Mouse (Mus musculus) CH12.LX (cell line): ENCODE measurements around the gene Tnfrsf19. TPM values are rescaled to one million over a fixed set of nuclear protein-coding genes. Genes with fewer than 3 reads are reported as not detected.

Experiments
- DNase-seq: peaks from one replicate; pipeline ENCODE4 v3.0.0-alpha.2; 2013; ENCODE audit errors: extremely low read depth
- H3K27ac ChIP-seq: 2 replicates; pipeline ENCODE4 v1.5.1; 2012; ENCODE audit warnings: low read depth, mild to moderate bottlenecking, control low read depth, moderate library complexity; ENCODE audit not compliant: insufficient read depth
- H3K27me3 ChIP-seq: replicated peaks from 2 replicates; pipeline ENCODE3; 2012; ENCODE audit warnings: inconsistent platforms
- H3K36me3 ChIP-seq, 2 experiments: replicated peaks in 1 of 2; 2 replicates each; pipeline versions ENCODE3 to v1.6.1; 2012; ENCODE audit warnings: inconsistent platforms in 1 of 2, low read length in 1 of 2, mild to moderate bottlenecking in 1 of 2, mixed read lengths in 1 of 2, moderate library complexity in 1 of 2; ENCODE audit not compliant: control insufficient read depth in 1 of 2, insufficient read depth in 1 of 2
- H3K4me1 ChIP-seq, 2 experiments: 2 replicates each; pipeline ENCODE4 v1.6.1; 2012; ENCODE audit warnings: inconsistent platforms in 1 of 2, moderate library complexity in 1 of 2; ENCODE audit not compliant: insufficient read depth in 2 of 2, control insufficient read depth in 1 of 2
- H3K4me2 ChIP-seq: 2 replicates; pipeline ENCODE4 v1.6.1; 2012; ENCODE audit warnings: low read depth, mild to moderate bottlenecking, control low read depth; ENCODE audit not compliant: poor library complexity, insufficient read depth, severe bottlenecking
- H3K4me3 ChIP-seq, 3 experiments: fragments of 150-350 bp in 1 of 3; sonication (generic) in 1 of 3; replicated peaks in 1 of 3; 2 replicates each; pipeline versions ENCODE3 to v1.5.1; 2011 to 2012; ENCODE audit warnings: low read depth in 2 of 3, low read length in 2 of 3, mild to moderate bottlenecking in 2 of 3, moderate library complexity in 2 of 3, control low read depth in 1 of 3, improper control_type of control experiment in 1 of 3, inconsistent platforms in 1 of 3, mixed read lengths in 1 of 3; ENCODE audit not compliant: poor library complexity in 1 of 3
- H3K79me2 ChIP-seq: replicated peaks from 2 replicates; pipeline ENCODE4 v1.6.1; 2012; ENCODE audit warnings: mild to moderate bottlenecking, moderate library complexity; ENCODE audit not compliant: control insufficient read depth, poor library complexity, insufficient read depth, severe bottlenecking; ENCODE audit errors: extremely low read depth
- H3K9ac ChIP-seq: 2 replicates; pipeline ENCODE4 v1.6.1; 2012; ENCODE audit warnings: low read depth, mild to moderate bottlenecking, control low read depth, moderate library complexity; ENCODE audit not compliant: insufficient read depth
- H3K9me3 ChIP-seq: replicated peaks from 2 replicates; pipeline ENCODE3; 2012; ENCODE audit warnings: low read length, inconsistent platforms, mixed read lengths
- BHLHE40 ChIP-seq: IDR thresholded peaks from 2 replicates; pipeline ENCODE4 v1.6.1; 2011; ENCODE audit warnings: mild to moderate bottlenecking, low read depth, low read length, improper control_type of control experiment
- CHD2 ChIP-seq: IDR thresholded peaks from 2 replicates; pipeline ENCODE4 v1.6.1; 2011; ENCODE audit warnings: low read length, improper control_type of control experiment
- E2F4 ChIP-seq: IDR thresholded peaks from 2 replicates; pipeline ENCODE4 v1.6.1; 2011; ENCODE audit warnings: low read depth, low read length, improper control_type of control experiment; ENCODE audit not compliant: insufficient replicate concordance
- EP300 ChIP-seq: IDR thresholded peaks from 2 replicates; pipeline ENCODE4 v1.6.1; 2011; ENCODE audit warnings: low read length, improper control_type of control experiment
- KAT2A ChIP-seq: IDR thresholded peaks from 2 replicates; pipeline ENCODE4 v1.6.1; 2012; ENCODE audit warnings: low read length, improper control_type of control experiment, inconsistent platforms; ENCODE audit not compliant: insufficient replicate concordance
- MAFK ChIP-seq: IDR thresholded peaks from 2 replicates; pipeline ENCODE4 v1.6.1; 2011; ENCODE audit warnings: low read length, improper control_type of control experiment; ENCODE audit not compliant: insufficient replicate concordance
- MAX ChIP-seq: IDR thresholded peaks from 2 replicates; pipeline ENCODE4 v1.6.1; 2011; ENCODE audit warnings: low read length, improper control_type of control experiment
- MAZ ChIP-seq: IDR thresholded peaks from 2 replicates; pipeline ENCODE4 v1.6.1; 2012; ENCODE audit warnings: low read depth, mild to moderate bottlenecking, inconsistent platforms, low read length, improper control_type of control experiment, moderate library complexity
- MEF2A ChIP-seq: IDR thresholded peaks from 2 replicates; pipeline ENCODE4 v1.6.1; 2014; ENCODE audit warnings: low read depth, mild to moderate bottlenecking, inconsistent platforms, low read length, improper control_type of control experiment, borderline replicate concordance
- MXI1 ChIP-seq: IDR thresholded peaks from 2 replicates; pipeline ENCODE4 v1.6.1; 2011; ENCODE audit warnings: mild to moderate bottlenecking, low read depth, low read length, improper control_type of control experiment
- MYC ChIP-seq: IDR thresholded peaks from 2 replicates; pipeline ENCODE4 v1.6.1; 2011; ENCODE audit warnings: low read depth, mild to moderate bottlenecking, improper control_type of control experiment, low read length
- NELFE ChIP-seq: IDR thresholded peaks from 2 replicates; pipeline ENCODE4 v1.6.1; 2011; ENCODE audit warnings: low read depth, low read length, improper control_type of control experiment
- PAX5 ChIP-seq: IDR thresholded peaks from 2 replicates; pipeline ENCODE4 v1.6.1; 2012; ENCODE audit warnings: low read length, inconsistent platforms, mixed read lengths
- POLR2AphosphoS2 ChIP-seq: IDR thresholded peaks from 2 replicates; pipeline ENCODE4 v1.6.1; 2011; ENCODE audit warnings: low read depth, low read length, improper control_type of control experiment
- RAD21 ChIP-seq: IDR thresholded peaks from 2 replicates; pipeline ENCODE4 v1.6.1; 2011; ENCODE audit warnings: low read depth, mild to moderate bottlenecking, low read length, improper control_type of control experiment, moderate library complexity
- RCOR1 ChIP-seq: conservative IDR thresholded peaks from 2 replicates; pipeline ENCODE4 v1.6.1; 2012; ENCODE audit warnings: low read depth, mild to moderate bottlenecking, inconsistent platforms, low read length, improper control_type of control experiment
- USF1 ChIP-seq: IDR thresholded peaks from 2 replicates; pipeline ENCODE4 v1.6.1; 2014; ENCODE audit warnings: low read depth, mild to moderate bottlenecking, inconsistent platforms, low read length, improper control_type of control experiment
- ZC3H11A ChIP-seq: IDR thresholded peaks from 2 replicates; pipeline ENCODE4 v1.6.1; 2012; ENCODE audit warnings: low read depth, mild to moderate bottlenecking, inconsistent platforms, low read length, improper control_type of control experiment
- ZKSCAN1 ChIP-seq: IDR thresholded peaks from 2 replicates; pipeline ENCODE4 v1.6.1; 2012; ENCODE audit warnings: low read depth, inconsistent platforms, low read length, improper control_type of control experiment, borderline replicate concordance
- ZNF384 ChIP-seq: IDR thresholded peaks from 2 replicates; pipeline ENCODE4 v1.6.1; 2012; ENCODE audit warnings: low read depth, low read length, improper control_type of control experiment, inconsistent platforms
- dilution Hi-C: fragments of 300-500 bp; cut with MboI; formaldehyde crosslinking; loops from 2 replicates; pipeline ENCODE4 v1.14.3; 2020; ENCODE audit warnings: low sequenced_read_pairs; ENCODE audit not compliant: extremely low pct_unique_long_range_greater_than_20kb, extremely low pct_ligation_motif_present
- in situ Hi-C: fragments of 300-500 bp; cut with MboI; formaldehyde crosslinking; loops from 3 replicates; pipeline ENCODE4 v1.14.3; 2019; ENCODE audit warnings: low sequenced_read_pairs, low pct_ligation_motif_present, low pct_unique_long_range_greater_than_20kb, mixed read lengths
- polyA plus RNA-seq: library from polyadenylated mRNA; unstranded; fragments of >175 nt; gene quantifications from 2 replicates; pipeline ENCODE4 v1.2.1, GENCODE M21; 2012; ENCODE audit warnings: low read depth; ENCODE audit not compliant: insufficient read length
- total RNA-seq, 2 experiments: library from RNA; depleted of rRNA; stranded (reverse); fragments of 300-350 nt in 1 of 2; fragments of >200 nt in 1 of 2; gene quantifications; 2 replicates each; pipeline ENCODE4 v1.2.3; 2012 to 2014

Gene Tnfrsf19
- total and polyA plus RNA-seq, 3 experiments = 4.4 to 6.5 (median 4.6) TPM

- no peak for TF ChIP-seq RCOR1
- H3K4me3 ChIP-seq = no peak overlapping the region
- no peak overlapping the region for H3K9ac ChIP-seq
- DNase-seq = no peak
- no peaks in the 10 kb centered on the region for H3K36me3 ChIP-seq
- in situ Hi-C loops = no loop called here
- H3K27ac ChIP-seq = no peak overlapping the region
- H3K27me3 ChIP-seq = no peaks in the 10 kb centered on the region
- H3K4me2 ChIP-seq = no peak overlapping the region
- H3K4me1 ChIP-seq = peaks cover 6 to 9% of the 10 kb centered on the region in 2 experiments; a peak in 3 of 4 replicates
- H3K79me2 ChIP-seq = no peaks in the 10 kb centered on the region
- no peaks in the 10 kb centered on the region for H3K9me3 ChIP-seq
- dilution Hi-C loops = no loop called here
Measured at GRCm38 (mm10) chr14:60966061-60966460, 80.2 kb downstream of the Tnfrsf19 start.

- no peak overlapping the region for H3K4me2 ChIP-seq
- DNase-seq = no peak
- H3K36me3 ChIP-seq = no peaks in the 10 kb centered on the region
- no peak overlapping the region for H3K9ac ChIP-seq
- in situ Hi-C loops (no loop called here), dilution Hi-C loops (no loop called here)
- no peaks in the 10 kb centered on the region for H3K27me3 ChIP-seq
- no peak overlapping the region for H3K4me3 ChIP-seq
- no peaks in the 10 kb centered on the region for H3K9me3 ChIP-seq
- no peak overlapping the region for H3K27ac ChIP-seq
- H3K79me2 ChIP-seq = no peaks in the 10 kb centered on the region
- H3K4me1 ChIP-seq = peaks cover 2 to 6% of the 10 kb centered on the region in 2 experiments; a peak in 1 of 4 replicates
- no peak for TF ChIP-seq ZKSCAN1
- no peak for TF ChIP-seq E2F4
- no peak for TF ChIP-seq ZNF384
- TF ChIP-seq ZC3H11A = no peak
- TF ChIP-seq KAT2A = no peak
- TF ChIP-seq MAZ = no peak
- TF ChIP-seq BHLHE40 = no peak
- no peak for TF ChIP-seq PAX5
- TF ChIP-seq USF1 = no peak
- no peak for TF ChIP-seq POLR2AphosphoS2
- TF ChIP-seq MAFK = no peak
- TF ChIP-seq RAD21 = no peak
- no peak for TF ChIP-seq MAX
- no peak for TF ChIP-seq EP300
- no peak for TF ChIP-seq MYC
- TF ChIP-seq MEF2A = no peak
- TF ChIP-seq NELFE = no peak
- TF ChIP-seq MXI1 = no peak
- TF ChIP-seq CHD2 = no peak
- TF ChIP-seq, all 38 proteins: peak for 0
Measured at GRCm38 (mm10) chr14:60964016-60964810, 82.1 kb downstream of the Tnfrsf19 start.
